Mouse (Mus musculus) kidney, adult 2 months (tissue): ENCODE results near the gene Pik3r2. TPM values are rescaled to one million over a fixed set of nuclear protein-coding genes. Genes with fewer than 3 reads are reported as not detected.

ENCODE experiments used
- DNase-seq: peaks from one replicate; pipeline ENCODE4 v3.0.0; 2021
- H3K27ac ChIP-seq: fragments of 200-500 bp; 2 replicates; pipeline ENCODE4 v1.5.1; 2012; ENCODE audit warnings: low read depth, low read length, control low read depth, inconsistent platforms; ENCODE audit not compliant: insufficient read depth
- H3K27me3 ChIP-seq: fragments of 200-500 bp; replicated peaks from 2 replicates; pipeline ENCODE4 v1.6.1; 2012; ENCODE audit warnings: mild to moderate bottlenecking, moderate library complexity, low read length, inconsistent platforms; ENCODE audit not compliant: control insufficient read depth, insufficient read depth
- H3K36me3 ChIP-seq: fragments of 200-500 bp; 2 replicates; pipeline ENCODE4 v1.6.1; 2012; ENCODE audit warnings: mild to moderate bottlenecking, moderate library complexity, low read length, inconsistent platforms; ENCODE audit not compliant: control insufficient read depth, insufficient read depth
- H3K4me1 ChIP-seq: fragments of 200-500 bp; 2 replicates; pipeline ENCODE4 v1.6.1; 2011; ENCODE audit warnings: low read length; ENCODE audit not compliant: control insufficient read depth, insufficient read depth
- H3K4me3 ChIP-seq: fragments of 200-500 bp; 2 replicates; pipeline ENCODE4 v1.5.1; 2011; ENCODE audit warnings: mild to moderate bottlenecking, low read depth, low read length, control low read depth; ENCODE audit not compliant: insufficient read depth
- CTCF ChIP-seq: fragments of 200-500 bp; conservative IDR thresholded peaks from 2 replicates; pipeline ENCODE4 v1.5.1; 2011; ENCODE audit warnings: low read depth, mild to moderate bottlenecking, control low read depth, low read length, moderate library complexity, mixed read lengths; ENCODE audit not compliant: insufficient read depth, insufficient read length
- POLR2A ChIP-seq: fragments of 200-500 bp; IDR thresholded peaks from one replicate; pipeline ENCODE4 v1.6.1; 2011; ENCODE audit warnings: low read depth, low read length, control low read depth
- WGBS: fragments of 180-500 bp; shearing (Covaris S2); methylation state at CpG from one replicate; pipeline ENCODE4 v1.1.7; 2018; 5-methylcytosine and 5-hydroxymethylcytosine counted together
- polyA plus RNA-seq: library from polyadenylated mRNA; depleted of rRNA; stranded (reverse); fragments of >200 nt; gene quantifications from 2 replicates; pipeline ENCODE4 v1.2.3, GENCODE M21; 2012

Pik3r2 gene
- polyA plus RNA-seq, 1 experiment: 60.5 TPM

GRCm38 (mm10) chr8:70764026-70764425 is 12.5 kb downstream of the Pik3r2 start:
- no peak for DNase-seq
- Histone ChIP-seq H3K36me3 (no peaks in the 10 kb centered on the region), H3K27ac (no peak overlapping the region), H3K4me3 (no peak overlapping the region), H3K27me3 (no peaks in the 10 kb centered on the region), H3K4me1 (peaks cover 23% of the 10 kb centered on the region)
- 89% methylated on average over 8 of the region's 8 CpGs for WGBS
- no peak for TF ChIP-seq POLR2A

- 6% methylated on average over 3 of the region's 3 CpGs for whole genome bisulfite sequencing
- no peaks in the 10 kb centered on the region for H3K36me3 ChIP-seq
- peak; percentile 79 for TF ChIP-seq CTCF
- no peak for TF ChIP-seq POLR2A
- DNase-seq: peak; percentile 68
- no peaks in the 10 kb centered on the region for H3K27me3 ChIP-seq
- no peak overlapping the region for H3K4me3 ChIP-seq
- peaks cover 25% of the 10 kb centered on the region for H3K4me1 ChIP-seq
- no peak overlapping the region for H3K27ac ChIP-seq
These were observed 13.2 kb downstream of the Pik3r2 start for GRCm38 (mm10) chr8:70763354-70763753.

DNA sequence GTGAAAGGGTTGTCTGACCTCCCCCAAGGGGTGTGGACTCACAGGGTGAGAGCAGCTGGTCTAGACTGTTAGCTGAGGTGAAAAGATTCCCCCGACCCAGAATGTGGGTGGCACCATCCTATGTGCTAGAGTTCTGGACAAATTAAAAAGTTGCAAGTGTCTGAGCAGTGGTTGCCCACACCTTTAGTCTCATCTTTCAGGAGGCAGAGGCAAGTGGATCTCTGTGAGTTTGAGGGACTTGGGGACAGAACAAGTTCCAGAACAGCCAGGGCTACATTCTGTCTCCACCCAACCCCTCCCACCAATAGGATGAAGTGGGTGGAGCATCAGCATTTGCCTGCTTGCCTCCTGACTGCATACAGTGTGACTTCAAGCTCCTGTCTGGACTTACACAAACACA is 14.4 kb downstream of the Pik3r2 start:
- WGBS: 69% methylated on average over 1 of the region's 1 CpGs
- Histone ChIP-seq H3K4me3 (no peak overlapping the region), H3K36me3 (no peaks in the 10 kb centered on the region), H3K27ac (peak overlapping the region; percentile 88; the same call in 1 of the 2 replicates), H3K4me1 (peaks cover 24% of the 10 kb centered on the region), H3K27me3 (no peaks in the 10 kb centered on the region)
- TF ChIP-seq CTCF (no peak), POLR2A (no peak)
- no peak for DNase-seq

GRCm38 (mm10) chr8:70760775-70761406 is 15.6 kb downstream of the Pik3r2 start, which contains the start of gene Mpv17l2:
Mpv17l2 (minus strand) TSS chr8:70760946.
- peak; percentile 99 for DNase-seq
- Histone ChIP-seq H3K4me3 (peak within 1 kb of the TSS; percentile 69), H3K27me3 (no peaks in the 10 kb centered on the region), H3K36me3 (no peaks in the 10 kb centered on the region), H3K27ac (peak within 1 kb of the TSS; percentile 88), H3K4me1 (peaks cover 14% of the 10 kb centered on the region; the same call in 1 of the 2 replicates)
- WGBS: under 1% methylated on average over 55 of the region's 55 CpGs
- no peak for TF ChIP-seq CTCF
- TF ChIP-seq POLR2A: no peak

DNA sequence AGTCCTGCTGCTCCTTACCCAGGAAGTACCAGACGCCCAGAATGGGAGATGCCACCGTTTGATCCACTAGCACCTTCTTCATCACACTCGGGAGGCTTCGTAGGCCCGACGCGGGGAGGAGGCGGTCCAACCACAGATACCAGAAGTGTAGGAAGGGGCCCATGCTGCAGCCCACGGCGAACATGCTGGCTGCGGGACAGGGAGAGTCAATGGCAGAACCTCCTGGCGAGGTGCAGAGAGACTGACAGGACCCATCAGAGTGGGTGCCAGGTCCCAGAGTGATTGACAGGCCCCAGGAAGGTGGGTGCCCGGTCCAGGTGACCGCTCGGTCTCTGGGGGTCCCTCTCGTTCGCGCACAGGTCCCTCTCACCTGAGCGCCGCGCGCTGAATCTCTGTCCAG is 16.2 kb downstream of the Pik3r2 start:
- Histone ChIP-seq H3K4me3 (peak overlapping the region; percentile 69), H3K4me1 (peaks cover 14% of the 10 kb centered on the region; the same call in 1 of the 2 replicates), H3K36me3 (no peaks in the 10 kb centered on the region), H3K27ac (peak overlapping the region; percentile 57; the same call in 1 of the 2 replicates), H3K27me3 (no peaks in the 10 kb centered on the region)
- no peak for TF ChIP-seq CTCF
- TF ChIP-seq POLR2A: no peak
- no peak for DNase-seq
- under 1% methylated on average over 22 of the region's 22 CpGs for WGBS

DNA sequence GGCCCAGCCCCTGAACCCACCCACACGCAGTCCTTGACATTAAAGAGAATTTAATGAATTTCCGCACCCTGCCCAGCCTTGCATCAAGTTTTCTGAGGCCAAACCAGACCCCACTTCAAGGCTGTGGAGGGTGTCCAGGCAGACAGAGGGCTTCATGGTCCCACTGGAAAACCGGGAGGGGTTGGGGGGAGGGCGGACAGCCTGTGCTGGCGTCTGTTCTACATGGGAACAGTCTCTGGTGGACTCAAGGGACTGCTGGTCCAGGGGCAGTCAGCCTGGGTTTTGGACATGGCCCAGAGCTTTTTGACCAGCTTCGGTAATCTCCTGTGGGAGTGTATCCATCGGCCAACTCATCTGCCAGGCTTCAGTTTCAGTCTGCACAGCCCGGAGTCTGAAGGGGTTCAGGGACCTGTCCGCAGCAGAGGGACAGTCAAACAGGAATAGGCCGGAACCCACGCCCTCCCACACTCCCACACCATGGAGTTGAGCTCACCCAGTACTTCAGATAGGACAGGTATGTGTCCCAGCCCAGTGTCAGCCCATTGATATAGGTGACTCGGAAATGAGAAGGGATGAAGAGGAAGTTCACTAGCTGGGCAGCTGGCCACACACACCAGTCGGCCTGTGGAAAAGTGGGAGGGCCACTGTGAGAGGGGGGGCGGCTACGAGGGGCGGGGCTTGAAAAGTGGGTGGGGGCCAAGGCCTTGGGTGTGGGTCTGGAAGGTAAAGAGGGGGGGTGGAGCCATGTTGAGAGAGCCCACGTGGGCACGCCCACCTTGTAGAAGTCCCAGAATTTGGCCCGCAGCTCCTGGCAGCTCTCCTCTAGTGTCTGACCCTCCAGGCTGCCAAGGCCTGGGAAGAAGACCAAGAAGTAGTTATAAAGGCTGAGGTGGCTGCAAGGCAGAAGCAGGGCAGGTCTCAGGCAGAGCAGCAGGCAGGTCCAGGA is 17.6 kb downstream of the Pik3r2 start:
- peaks cover 17% of the 10 kb centered on the region; the same call in 1 of the 2 replicates for H3K4me1 ChIP-seq
- 43% methylated on average over 19 of the region's 19 CpGs for WGBS
- peak; percentile 57 for DNase-seq
- no peaks in the 10 kb centered on the region for H3K36me3 ChIP-seq
- TF ChIP-seq POLR2A (no peak), CTCF (no peak)
- H3K27ac ChIP-seq: no peak overlapping the region
- H3K27me3 ChIP-seq: no peaks in the 10 kb centered on the region
- no peak overlapping the region for H3K4me3 ChIP-seq

DNA sequence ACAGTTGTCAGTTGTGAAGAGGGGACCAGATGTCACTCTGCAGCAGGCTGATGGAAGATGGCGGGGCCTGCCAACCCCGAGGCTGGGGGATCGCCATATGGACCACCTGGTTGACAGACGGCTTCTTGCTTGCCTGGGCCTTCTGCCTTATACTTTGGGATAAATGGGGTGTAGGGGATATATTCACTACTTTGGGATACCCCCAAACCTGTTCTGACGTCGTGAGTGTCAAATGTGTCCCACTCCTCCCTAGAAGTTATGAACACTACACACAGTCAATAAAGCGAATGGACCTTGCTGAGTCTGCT is 18.3 kb downstream of the Pik3r2 start:
- WGBS: 90% methylated on average over 7 of the region's 7 CpGs
- H3K27me3 ChIP-seq: no peaks in the 10 kb centered on the region
- no peak for DNase-seq
- peaks cover 17% of the 10 kb centered on the region; the same call in 1 of the 2 replicates for H3K4me1 ChIP-seq
- no peak overlapping the region for H3K27ac ChIP-seq
- no peak overlapping the region for H3K4me3 ChIP-seq
- H3K36me3 ChIP-seq: no peaks in the 10 kb centered on the region
- TF ChIP-seq CTCF: no peak
- TF ChIP-seq POLR2A: no peak
